Mouse (Mus musculus) gastrocnemius, adult 2 months (tissue): ENCODE measurements around the gene Arhgap28. TPM values are rescaled to one million over a fixed set of nuclear protein-coding genes. Genes with fewer than 3 reads are reported as not detected.

ENCODE experiments used
- DNase-seq: peaks from one replicate; pipeline ENCODE4 v3.0.0; 2022
- H3K27ac ChIP-seq: fragments of 200-600 bp; 2 replicates; pipeline ENCODE4 v1.8.1; 2022; ENCODE audit warnings: mild to moderate bottlenecking
- H3K4me3 ChIP-seq: fragments of 200-600 bp; 2 replicates; pipeline ENCODE4 v1.8.1; 2022; ENCODE audit warnings: mild to moderate bottlenecking, moderate library complexity
- CTCF ChIP-seq: fragments of 200-600 bp; IDR thresholded peaks from 2 replicates; pipeline ENCODE4 v1.8.1; 2022; ENCODE audit warnings: antibody characterized with exemption, mild to moderate bottlenecking, moderate library complexity
- intact Hi-C: fragments of 180-260 bp; cut with DNase I; formaldehyde crosslinking; loops from one replicate; pipeline ENCODE4 v1.15.1; 2025
- total RNA-seq, 2 experiments: library from RNA; stranded (reverse); gene quantifications; 2 replicates each; pipeline ENCODE4 v1.2.3; 2021

Gene Arhgap28
- total RNA-seq, 2 experiments from 2014 or later, result 0.56 to 0.86 TPM

DNA sequence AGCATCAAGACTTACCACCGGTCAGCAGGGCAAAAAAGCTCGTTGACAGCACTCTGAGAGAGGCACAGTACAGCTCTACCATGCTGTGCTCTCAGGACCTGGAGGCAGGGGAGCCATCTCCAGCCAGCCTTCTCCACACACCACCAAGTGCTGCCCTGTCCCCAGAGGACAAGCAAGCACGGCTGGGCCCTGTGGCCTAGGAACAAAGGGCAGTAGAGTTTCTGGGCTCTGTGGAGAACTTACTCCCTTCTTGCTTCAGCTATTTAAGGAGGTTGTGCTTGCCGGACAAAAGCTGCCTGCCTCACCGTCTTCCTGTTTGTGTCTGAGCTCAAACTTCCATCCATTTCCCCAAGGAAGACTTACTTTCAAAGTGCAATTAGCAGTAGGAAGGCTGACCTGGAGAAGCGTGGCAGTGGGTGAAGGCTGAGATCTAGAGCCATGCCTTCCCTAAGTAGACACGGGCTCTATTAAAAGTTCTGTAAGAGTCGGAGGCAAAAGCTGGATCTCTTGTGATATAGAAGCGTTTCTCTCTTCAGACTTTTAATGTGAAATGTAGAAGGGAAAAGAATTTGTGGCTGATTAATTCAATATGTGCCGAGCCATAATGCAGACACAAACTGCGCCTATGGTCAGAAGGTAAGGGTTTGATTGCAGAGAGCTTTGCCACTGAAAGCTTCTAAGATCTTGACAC, 53.3 kb downstream of the Arhgap28 start:
- peak overlapping the region; percentile 54 for H3K4me3 ChIP-seq
- intact Hi-C loops, result loop anchor here (5.0 kb wide), 1 partner anchor 37 kb away; no protein-coding TSS in a partner anchor
- peak overlapping the region; percentile 61 for H3K27ac ChIP-seq
- no peak for DNase-seq
- TF ChIP-seq CTCF, result no peak

- TF ChIP-seq CTCF, result no peak
- no peak for DNase-seq
- H3K4me3 ChIP-seq, result no peak overlapping the region
- no peak overlapping the region for H3K27ac ChIP-seq
- intact Hi-C loops, result no loop called here
These were observed 55.3 kb downstream of the Arhgap28 start for GRCm38 (mm10) chr17:67948601-67949000.

- TF ChIP-seq CTCF, result no peak
- Histone ChIP-seq H3K27ac (no peak overlapping the region), H3K4me3 (no peak overlapping the region)
- intact Hi-C loops, result no loop called here
- no peak for DNase-seq
These were observed 58.5 kb downstream of the Arhgap28 start for GRCm38 (mm10) chr17:67945453-67945852.

DNA sequence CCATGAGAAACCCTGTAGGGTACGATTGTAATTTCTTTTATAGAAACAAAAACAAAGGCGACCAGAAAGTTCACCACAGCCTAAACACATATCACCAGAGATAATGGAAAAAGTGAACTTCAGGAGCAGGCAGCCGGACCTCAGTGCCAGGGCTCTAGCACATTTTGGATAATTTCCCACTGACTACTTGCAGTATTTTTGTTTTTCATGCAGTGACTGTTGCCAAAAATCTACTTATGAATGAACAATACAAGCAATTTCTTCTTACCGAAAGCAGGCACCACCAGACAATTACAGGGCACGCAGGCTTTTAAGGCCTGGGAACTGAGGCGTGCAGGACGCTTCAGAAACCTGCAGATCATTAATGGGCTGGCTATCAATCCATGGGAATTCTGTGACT, 59.7 kb downstream of the Arhgap28 start:
- DNase-seq, result no peak
- Histone ChIP-seq H3K4me3 (no peak overlapping the region), H3K27ac (no peak overlapping the region)
- no peak for TF ChIP-seq CTCF
- intact Hi-C loops, result no loop called here

DNA sequence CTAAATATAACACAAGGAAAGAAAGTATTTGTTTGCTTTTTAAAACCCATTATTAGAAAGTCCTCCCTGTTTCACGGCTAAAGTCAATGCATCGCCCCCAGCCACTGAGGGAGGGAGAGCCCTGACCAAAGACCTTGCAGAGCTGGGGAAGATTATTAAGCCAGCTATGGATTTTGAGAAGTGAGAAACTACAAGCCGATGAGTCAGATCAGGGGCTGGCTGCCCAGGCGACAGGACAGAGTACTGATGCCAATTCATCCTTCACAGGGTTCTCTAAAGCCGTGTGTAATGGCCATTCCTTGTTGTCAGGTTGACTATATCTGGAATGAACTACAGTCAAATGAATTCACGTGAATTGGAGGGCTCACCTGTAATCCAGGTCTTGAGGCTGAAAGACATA, 62.9 kb downstream of the Arhgap28 start:
- DNase-seq, result peak; percentile 29
- H3K27ac ChIP-seq, result no peak overlapping the region
- no peak for TF ChIP-seq CTCF
- intact Hi-C loops, result no loop called here
- H3K4me3 ChIP-seq, result no peak overlapping the region

GRCm38 (mm10) chr17:67937050-67937449, 66.9 kb downstream of the Arhgap28 start:
- no peak for TF ChIP-seq CTCF
- no peak for DNase-seq
- Histone ChIP-seq H3K4me3 (no peak overlapping the region), H3K27ac (no peak overlapping the region)
- intact Hi-C loops, result no loop called here

DNA sequence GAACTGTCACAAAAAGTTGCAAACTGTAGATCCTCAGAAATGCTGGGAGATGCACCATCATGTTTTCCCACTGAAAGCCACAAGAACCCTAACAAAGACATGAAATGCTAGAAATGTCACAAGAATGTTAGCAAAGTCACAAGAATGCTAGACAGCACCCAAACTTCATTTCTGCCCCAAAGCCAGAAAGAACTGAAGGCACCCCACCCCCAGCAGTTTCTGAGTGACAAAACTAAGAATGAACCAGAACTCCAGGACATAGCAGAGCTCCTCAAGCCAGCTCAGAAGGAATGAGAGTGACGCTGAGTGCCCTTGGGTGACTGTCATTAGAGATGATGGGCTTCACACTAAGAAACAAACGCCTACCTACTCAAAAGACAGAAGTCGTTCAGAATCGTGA, 68.4 kb downstream of the Arhgap28 start:
- no peak overlapping the region for H3K27ac ChIP-seq
- DNase-seq, result no peak
- TF ChIP-seq CTCF, result no peak
- intact Hi-C loops, result no loop called here
- H3K4me3 ChIP-seq, result no peak overlapping the region

DNA sequence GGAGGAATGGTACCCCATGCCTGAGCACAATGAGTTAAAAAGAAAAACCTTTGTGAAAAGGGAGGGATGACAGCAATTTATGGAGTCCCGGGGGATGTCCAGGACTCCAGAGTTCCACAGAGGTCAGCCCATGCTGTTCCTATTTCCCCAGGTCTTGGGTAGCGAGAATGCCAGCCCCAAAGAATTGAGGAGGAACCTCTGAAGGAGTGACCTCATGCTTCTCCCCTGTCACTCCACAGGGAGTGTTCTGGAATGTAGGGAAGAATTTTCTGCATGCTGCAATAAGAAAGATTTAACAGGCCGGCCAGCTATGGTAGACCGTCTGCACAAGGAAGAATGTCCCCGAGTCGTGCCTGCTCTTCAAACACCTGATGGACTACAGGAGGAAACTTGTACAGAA, 72.5 kb downstream of the Arhgap28 start:
- Histone ChIP-seq H3K27ac (no peak overlapping the region), H3K4me3 (no peak overlapping the region)
- TF ChIP-seq CTCF, result no peak
- DNase-seq, result no peak
- intact Hi-C loops, result no loop called here

- intact Hi-C loops, result no loop called here
- no peak for TF ChIP-seq CTCF
- DNase-seq, result no peak
- no peak overlapping the region for H3K27ac ChIP-seq
- no peak overlapping the region for H3K4me3 ChIP-seq
These were observed 73.0 kb downstream of the Arhgap28 start for GRCm38 (mm10) chr17:67930957-67931356.

GRCm38 (mm10) chr17:67930467-67930866, 73.5 kb downstream of the Arhgap28 start:
- TF ChIP-seq CTCF, result no peak
- Histone ChIP-seq H3K4me3 (no peak overlapping the region), H3K27ac (no peak overlapping the region)
- DNase-seq, result no peak
- intact Hi-C loops, result no loop called here

DNA sequence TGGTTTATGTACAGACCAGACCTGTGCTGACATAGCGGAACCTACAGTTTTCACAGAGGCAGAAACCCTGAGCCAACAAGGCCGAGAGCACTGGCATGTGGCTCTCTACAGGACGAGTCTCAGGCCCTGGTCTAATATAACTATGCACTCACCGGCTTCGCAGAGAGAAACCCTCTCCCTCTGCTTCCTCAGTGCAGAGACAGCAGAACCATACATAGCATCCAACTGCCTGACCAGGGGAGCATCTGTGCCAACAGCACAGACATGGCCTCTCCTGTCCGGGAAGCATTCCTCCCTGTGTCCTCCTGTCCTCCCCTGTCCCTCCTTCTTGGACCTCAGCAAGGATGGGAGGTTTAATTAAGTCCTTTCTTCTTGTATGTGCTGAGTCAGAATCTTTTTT, 75.6 kb downstream of the Arhgap28 start:
- no peak for TF ChIP-seq CTCF
- Histone ChIP-seq H3K4me3 (no peak overlapping the region), H3K27ac (no peak overlapping the region)
- intact Hi-C loops, result no loop called here
- DNase-seq, result no peak

DNA sequence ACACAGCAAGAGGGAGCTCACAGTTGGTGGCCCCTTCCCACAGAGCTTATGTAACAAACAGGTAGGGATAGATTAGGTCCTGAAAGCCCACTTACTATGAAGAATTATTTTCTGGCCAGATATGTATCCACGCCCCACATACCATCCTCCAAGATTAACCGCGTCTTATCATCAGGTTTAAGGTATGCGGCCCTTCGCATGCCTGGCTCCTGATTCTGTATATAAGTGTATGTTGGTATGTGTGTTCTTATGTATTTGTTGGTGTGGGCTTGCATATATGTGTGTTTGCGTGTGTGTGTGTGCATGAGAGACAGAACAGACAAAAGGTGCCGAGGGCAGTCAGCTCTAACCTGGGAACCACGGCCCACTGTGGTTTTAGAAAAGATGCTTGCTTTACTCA, 76.1 kb downstream of the Arhgap28 start:
- no peak for DNase-seq
- intact Hi-C loops, result no loop called here
- no peak overlapping the region for H3K4me3 ChIP-seq
- no peak overlapping the region for H3K27ac ChIP-seq
- TF ChIP-seq CTCF, result no peak

GRCm38 (mm10) chr17:67919959-67920358, 84.0 kb downstream of the Arhgap28 start:
- Histone ChIP-seq H3K4me3 (no peak overlapping the region), H3K27ac (no peak overlapping the region)
- TF ChIP-seq CTCF, result no peak
- no peak for DNase-seq
- intact Hi-C loops, result no loop called here

- intact Hi-C loops, result no loop called here
- no peak for DNase-seq
- Histone ChIP-seq H3K4me3 (no peak overlapping the region), H3K27ac (no peak overlapping the region)
- TF ChIP-seq CTCF, result no peak
These were observed 85.7 kb downstream of the Arhgap28 start for GRCm38 (mm10) chr17:67918201-67918600.

GRCm38 (mm10) chr17:67916901-67917300, 87.0 kb downstream of the Arhgap28 start:
- DNase-seq, result no peak
- H3K4me3 ChIP-seq, result no peak overlapping the region
- intact Hi-C loops, result no loop called here
- no peak overlapping the region for H3K27ac ChIP-seq
- no peak for TF ChIP-seq CTCF
